Mouse (Mus musculus) lung, postnatal 36 days (tissue): ENCODE data around the gene Myl6.
"Not testable (repeated sequence)": the region's sequence is repeated elsewhere in the genome, so short reads cannot be mapped to it uniquely, and the experiment has no call there.

ENCODE experiments used
- DNase-seq: peaks from one replicate; pipeline ENCODE4 v3.0.0; 2022; ENCODE audit warnings: mixed read lengths

Myl6 gene

DNA sequence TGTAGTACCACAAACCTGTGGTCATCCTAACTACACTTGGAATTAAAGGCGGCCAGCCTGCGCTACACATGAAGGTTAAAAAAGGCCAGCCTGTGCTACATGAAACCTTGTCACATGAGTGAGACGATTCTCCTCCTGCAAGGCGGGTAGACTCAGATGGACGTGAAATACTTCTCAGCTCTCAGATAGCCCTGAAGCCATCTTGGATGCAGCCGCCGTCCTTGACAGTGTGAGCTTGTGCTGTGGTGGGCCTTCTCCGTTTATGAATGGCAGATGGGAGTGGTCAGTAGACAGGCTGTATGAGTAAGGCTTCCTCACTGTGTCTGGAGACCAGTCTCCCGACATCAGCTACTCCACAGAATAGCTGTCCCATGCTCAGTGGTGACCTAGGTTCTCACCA, 15.3 kb upstream of the Myl6 start:
- no peak for DNase-seq

DNA sequence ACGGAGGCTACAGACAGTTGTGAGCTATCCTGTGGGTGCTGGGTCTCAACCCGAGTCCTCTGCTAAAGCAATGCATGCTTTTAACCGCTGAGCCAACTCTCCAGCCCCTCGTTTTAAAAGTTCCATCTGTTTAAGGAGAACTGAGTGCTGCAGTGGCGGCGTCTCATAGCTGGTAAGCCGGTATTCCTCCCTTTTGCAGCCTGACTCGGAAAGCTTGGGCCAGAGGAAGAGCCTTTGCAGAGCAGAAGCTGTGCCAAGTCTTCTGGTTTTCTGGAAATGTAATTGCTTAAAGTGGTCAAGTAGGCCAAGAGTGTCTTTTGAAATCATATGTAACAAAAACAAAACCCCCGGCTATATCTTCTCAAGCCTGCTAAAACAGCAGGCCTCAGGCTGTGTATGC, 14.3 kb upstream of the Myl6 start:
- no peak for DNase-seq

DNA sequence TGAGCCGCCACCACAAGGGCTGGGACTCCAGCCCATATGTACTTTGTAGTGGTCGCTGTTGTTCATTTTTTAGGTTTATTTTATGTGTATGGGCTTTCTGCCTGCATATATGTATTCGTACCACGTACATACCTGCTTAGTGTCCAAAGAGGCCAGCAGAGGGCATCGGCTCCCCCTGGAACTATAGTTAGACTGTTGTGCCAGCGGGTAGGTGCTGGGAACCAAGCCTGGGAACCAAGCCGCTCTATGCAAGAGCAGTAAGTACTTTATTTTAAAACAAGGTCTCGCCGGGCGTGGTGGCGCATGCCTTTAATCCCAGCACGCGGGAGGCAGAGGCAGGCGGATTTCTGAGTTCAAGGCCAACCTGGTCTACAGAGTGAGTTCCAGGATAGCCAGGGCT, 12.0 kb upstream of the Myl6 start:
- DNase-seq, result no peak

DNA sequence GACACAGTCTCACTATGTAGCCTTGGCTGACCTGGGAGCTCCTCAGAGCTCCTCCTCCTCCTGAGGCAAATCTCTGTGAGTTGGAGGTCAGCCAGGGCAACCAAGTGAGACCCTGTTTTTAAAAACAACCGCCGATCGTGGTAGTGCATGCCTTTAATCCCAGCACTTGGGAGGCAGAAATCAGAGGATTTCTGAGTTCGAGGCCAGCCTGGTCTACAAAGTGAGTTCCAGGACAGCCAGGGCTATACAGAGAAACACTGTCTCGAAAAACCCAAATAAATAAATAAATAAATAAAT, 11.4 kb upstream of the Myl6 start:
- DNase-seq, result not testable (repeated sequence)

DNA sequence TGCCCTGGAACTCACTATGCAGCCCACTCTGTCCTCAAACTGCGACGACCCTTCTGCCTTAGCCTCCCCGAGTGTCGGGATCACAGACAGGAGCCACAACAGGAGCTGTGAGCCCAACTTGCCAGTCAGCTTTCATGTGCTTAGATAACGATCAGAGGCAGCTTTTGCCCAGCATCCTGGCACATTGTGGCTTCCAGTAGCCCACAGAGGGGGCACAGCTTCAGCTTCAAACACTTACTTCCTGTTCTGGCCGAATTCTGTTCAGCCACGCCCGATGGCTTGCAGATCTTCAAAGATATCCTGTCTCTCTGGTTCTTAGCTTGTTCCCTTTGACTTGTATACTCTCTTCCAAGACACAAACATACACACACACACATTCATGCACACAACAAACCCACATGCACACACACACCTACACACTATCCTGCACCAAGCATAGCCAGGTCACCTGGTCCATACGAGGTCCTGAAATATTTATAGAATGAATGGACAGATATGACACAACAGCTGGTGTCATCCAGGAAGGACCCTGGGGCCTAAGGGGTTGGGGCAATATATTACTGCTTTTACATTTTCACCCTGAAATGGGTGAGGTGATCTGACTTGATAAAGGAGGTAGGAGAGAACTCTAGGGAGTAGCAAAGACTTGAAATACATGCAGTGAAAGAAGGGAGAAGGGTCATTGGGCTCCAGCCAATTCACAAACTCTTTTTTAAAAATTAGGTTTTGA, 10.9 kb upstream of the Myl6 start:
- peak; percentile 71 for DNase-seq

DNA sequence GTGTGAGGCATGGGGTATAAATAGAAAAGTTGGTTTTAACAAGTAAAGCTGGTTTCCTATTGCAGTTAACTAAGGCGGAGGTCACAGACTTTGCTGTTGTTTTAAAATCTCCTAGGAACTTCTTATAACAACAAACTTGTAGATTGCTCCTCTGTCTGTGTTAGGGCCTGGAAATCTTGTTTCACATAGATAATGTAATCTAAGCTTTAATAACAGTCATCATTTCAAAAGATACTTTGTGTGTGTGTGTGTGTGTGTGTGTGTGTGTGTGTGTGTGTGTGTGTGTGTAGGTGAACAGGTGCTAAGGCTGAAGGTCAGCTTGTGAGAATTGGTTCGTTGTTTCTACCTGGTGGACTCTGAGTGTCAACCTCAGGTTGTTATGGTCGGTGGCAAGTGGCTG, 10.1 kb upstream of the Myl6 start:
- DNase-seq, result no peak

DNA sequence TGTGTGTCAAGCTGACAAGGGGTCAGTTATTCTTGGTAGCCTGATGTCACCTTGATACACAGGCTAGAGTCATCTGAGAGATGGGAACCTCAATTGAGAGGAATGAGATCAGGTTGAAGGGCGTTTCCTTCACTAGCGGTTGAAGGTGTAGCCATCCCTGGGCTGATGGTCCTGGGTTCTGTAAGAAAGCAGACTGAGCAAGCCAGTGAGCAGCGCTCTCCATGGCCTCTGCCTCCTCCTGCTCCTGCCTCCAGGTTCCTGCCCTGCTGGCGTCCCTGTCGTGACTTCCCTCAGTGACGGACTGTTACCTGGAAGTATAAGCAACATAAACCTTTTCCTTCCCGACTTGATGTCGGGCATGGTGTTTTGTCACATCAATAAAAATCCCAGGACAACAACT, 9.6 kb upstream of the Myl6 start:
- no peak for DNase-seq

DNA sequence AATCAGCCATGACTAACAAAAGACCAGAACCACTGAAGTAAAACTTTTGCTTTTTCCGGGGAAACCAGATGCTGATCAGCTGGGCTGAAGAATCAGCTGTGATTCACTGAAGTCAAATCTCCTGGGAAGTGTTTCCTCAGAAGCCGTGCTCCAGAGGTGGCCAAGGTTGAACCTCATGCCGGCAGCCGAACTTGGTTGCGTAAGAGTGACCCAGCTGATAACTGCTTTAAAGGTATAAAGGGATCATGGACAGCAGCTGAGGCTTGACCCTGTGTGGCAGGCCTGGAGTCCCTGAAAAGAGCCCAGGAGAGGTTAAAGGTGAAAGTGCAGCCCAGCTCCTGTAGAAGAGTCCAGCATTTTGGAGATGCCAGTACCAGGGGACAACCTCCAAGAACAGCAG, 8.4 kb upstream of the Myl6 start:
- peak; percentile 62 for DNase-seq

DNA sequence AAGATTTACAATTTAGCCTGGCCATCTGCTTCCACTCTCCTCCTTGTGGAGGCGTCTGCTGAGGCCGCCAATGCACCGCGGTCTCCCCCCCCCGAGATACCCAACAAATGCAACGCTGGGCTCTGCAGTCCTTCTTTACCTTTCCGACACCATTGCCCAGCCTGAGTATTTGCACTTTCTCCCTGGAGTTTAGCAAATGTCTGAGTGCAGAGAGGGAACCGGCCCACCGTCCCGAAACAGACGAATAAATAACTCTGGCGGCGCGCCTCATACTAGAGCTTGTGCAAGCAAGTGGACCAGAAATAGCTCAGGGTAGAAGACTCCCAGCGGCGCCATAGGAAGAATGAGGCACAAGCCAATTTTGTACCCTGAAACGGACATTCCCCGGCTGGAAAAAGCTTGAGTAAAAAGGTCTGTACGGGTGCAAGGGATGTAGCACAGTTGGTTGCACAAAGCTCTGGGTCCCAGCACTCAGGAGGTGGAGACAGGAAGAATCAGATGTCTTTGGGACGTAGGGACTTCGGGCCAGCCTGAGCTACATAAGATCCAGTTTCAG, 5.2 kb upstream of the Myl6 start:
- peak; percentile 72 for DNase-seq

DNA sequence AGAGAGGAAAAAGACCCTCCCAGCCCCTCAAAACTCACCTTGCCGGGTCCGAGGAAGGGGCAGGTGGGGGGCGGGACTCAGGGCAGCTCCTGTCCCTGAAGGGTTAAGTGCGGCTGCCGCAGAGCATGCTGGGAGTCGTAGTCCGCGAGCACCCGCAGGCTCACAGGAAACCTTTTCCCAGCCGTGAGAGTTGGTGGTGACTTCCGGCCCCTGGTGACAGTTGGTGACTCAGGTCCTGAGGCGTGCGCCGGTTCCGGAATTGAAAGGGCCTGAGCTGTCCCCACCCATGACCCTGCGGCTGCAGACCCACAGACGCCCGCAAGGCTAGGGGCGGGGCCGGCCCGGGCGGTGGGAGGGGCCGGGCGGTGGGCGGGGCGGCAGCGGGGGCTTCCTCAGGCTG, 4.6 kb upstream of the Myl6 start, which contains the start of gene Myl6b:
Gene Myl6b (minus strand): TSS at position 96 of the 400 bp plus-strand sequence.
- DNase-seq, result peak; percentile 99

DNA sequence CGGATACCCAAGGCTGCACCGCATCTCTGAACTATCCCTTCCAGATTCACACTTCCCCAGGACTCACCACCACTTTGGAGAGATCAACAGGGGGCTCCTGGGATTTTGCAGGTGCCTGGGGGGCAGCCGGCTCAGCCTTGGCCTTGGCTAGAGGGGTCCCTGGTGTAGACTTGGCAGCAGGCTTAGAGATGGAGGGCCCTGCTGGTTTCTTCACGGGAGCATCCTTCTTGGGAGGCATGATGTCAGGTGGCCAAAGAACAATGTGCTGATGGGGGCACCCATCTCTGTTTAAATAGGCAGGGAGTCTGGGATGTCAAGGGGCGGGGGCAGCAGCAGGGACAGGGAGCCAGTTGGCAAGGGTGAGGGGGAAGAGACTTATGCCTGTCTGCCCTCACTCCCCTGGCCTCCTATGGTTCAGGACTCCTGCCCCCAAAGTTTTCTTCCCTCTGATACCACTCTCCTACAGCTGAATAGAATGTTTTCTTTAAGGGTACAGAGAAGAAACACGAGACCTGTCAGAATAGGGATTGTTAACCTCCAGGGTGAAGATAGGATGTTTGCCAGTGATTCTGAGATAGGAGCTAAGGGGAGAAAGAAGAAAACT, 3.3 kb upstream of the Myl6 start:
- DNase-seq, result no peak

DNA sequence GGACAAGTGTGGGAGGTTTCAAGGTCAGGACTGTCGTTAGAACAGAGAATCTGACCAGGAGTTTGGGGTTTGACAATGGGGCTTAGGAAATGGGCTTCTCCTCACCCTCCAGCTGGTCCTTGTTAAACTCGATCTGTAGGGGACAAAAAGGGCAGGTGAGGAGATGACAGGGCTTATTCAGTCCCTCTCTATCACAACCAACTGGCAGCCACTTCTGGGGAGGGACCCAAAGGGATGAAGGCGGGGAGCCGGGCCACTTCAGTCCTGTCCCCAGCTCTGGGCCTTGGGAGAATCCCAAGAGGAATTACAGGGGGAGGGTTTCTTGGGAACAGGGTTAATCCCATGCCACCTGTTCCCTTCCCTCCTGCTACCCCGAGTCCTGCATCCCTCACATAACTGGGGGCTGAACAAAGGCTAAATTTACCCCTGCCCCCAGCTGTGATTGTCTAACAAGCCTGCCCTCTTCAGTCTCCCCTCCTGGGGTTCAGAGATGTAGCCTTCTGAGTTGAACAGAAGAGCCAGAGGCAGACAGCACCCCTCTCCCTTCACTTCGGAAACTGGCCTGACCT, 2.6 kb upstream of the Myl6 start:
- DNase-seq, result no peak

DNA sequence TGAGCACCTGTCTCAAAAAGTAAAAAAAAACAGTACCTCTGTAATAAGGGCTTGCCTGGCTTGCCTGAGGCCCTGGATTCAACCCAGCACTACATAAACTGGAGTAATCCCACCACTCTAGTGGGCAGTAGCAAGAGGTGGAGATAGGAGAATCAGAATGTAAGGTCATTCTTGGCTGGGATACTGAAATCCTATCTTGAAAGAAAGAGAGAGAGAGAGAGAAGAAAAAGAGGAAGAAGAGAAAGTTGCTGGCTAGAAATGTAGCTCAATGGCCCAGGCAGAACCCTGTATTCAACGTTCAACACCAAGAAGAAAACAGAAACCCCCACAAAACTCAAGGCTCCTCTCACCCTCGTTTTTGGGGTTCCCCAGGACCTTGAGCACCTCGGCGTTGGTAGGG, 2.0 kb upstream of the Myl6 start:
- DNase-seq, result no peak

DNA sequence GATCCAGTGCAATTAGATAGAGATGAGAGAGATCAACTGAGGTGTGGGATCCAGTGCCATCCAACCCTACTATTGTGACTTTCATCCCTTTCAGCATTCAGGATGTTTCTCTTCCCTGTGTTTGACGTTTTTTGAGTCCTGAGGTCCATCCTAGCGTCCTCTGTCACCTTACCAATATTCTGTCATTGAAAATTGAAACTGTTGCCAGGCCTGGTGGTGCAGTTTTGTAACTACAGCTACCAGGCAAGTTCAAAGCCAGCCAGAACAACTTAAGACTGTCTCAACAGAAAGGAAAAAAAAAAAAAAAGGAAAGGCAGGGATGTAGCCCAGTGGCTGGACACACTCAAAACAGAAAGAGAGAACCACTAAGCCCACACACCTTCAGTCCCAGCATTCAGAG, 1.3 kb upstream of the Myl6 start:
- no peak for DNase-seq

DNA sequence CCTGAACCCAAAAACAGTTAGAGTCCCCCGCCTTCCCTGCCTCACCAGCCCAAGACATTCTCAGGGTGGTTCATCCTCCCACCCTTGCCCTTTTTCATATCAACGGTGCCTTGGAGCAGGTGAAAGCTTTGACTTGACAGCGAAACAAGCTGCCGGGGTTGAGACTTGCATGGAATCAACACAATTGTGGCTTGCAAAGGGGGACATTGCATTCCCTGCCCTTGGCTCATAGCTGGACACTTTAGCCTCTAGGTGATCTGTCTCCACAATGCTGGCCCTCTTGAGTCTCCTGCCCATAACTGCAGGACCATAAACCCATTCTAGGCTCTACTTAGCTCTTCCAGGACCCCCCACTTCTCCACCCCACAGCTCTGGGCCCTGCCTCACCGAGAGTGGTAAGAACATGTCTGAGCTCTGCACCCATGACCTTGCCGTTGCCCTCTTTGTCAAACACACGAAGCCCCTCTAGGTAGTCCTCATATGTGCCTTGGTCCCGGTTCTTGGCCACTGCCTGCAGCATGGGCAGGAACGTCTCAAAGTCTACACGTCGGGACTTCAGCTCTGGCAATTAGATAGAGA, 811 bp upstream of the Myl6 start:
- no peak for DNase-seq

DNA sequence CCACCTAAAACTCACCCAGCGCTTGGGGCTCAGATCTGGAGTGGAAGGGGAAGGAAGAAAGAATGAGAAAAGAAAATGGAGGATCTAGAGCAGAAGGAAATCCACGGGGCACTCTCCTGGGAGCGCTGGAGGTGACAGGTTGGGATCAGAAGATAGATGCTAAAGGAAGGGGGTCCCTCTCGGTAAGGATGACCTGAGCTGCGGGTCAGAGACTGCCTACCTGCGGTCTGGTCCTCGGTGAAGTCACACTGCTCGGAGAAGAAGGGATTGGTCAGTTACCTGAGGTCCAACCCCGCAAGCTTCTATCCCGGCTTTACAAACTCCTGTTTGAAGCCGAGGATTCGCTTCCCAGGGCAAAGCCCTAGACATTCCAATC, 638 bp downstream of the Myl6 start:
- DNase-seq, result no peak

DNA sequence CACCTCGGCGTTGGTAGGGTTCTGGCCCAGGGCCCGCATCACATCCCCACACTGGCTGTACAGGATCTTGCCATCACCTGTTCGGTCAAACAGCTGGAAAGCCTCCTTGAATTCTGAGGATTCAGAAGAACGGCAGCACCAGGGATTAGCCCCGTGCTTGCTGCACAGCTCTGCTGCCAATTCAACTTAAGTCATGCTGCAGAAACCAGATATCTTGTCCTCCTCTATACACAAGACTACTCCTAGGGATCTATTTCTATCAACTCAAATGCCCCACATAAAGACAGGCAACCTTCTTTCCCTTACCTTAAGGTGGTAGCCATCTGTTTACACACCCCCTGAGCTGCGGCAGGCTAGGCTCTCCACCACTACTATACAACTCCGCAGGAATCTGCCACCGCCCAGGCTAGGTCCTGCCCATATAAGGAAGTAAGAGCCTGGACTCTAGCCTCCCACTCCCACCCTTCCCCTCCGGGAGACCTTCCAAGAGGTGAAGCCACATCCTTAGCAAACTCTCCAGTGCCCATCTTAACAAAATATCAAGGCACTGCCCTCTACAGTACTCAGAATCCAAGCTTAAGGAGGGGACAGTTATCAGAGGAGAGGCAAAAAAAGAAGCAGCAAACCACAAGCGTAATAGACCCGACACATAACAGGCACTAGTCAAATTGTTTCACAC, 1.2 kb downstream of the Myl6 start:
- DNase-seq, result peak; percentile 90

DNA sequence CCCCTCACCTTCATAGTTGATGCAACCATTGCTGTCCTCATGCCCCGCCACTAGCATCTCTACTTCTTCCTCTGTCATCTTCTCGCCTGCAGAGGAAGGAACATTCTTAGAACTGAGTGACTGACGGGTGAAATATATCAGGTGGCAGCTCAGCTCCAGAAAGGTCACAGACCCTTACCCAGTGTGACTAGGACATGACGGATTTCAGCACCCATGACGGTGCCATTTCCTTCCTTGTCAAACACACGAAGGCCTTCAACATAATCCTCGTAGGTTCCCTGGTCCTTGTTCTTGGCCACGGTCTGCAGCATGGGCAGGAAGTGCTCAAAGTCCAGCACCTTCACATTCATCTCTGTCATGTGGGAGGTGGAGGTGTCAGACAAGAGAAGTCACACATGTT, 1.9 kb downstream of the Myl6 start:
- not testable (repeated sequence) for DNase-seq

DNA sequence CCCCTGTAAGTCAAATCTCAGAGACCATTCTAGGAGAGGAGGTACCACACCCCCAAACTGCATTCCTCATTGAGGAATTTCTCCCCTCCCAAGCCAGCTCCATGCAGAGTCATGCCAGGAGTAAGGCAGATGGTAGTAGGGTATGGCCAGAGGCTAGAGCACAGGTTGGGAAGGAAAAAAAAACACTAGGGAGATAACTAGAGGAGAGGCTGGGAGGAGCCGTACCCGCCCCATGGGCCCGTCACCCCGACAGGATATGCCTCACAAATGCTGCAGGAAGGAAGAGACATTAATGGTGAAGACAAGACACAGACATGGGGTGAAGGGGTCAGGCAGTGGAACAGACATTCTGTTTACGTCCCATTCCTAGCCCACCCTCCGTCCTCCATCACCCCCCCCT, 2.5 kb downstream of the Myl6 start:
- peak; percentile 61 for DNase-seq

DNA sequence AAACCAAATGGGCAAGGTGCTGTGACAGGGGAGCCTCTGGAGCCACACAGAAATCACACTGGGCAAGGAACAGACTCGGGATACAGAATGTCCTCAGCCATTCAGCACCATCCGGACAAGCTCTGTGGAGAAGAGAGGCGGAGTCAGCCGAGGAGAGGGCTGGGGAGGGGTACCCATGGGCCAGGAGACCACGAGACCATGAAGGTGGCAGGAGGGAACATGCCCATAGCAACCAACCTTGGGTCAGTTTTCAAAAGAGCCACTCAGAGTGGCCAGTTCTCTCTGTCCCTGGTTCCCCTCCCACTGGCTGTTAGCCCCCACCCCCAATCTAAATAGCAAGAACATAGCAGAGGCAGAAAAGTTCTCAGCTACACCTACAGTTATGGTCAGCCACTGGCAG, 3.0 kb downstream of the Myl6 start:
- DNase-seq, result no peak

DNA sequence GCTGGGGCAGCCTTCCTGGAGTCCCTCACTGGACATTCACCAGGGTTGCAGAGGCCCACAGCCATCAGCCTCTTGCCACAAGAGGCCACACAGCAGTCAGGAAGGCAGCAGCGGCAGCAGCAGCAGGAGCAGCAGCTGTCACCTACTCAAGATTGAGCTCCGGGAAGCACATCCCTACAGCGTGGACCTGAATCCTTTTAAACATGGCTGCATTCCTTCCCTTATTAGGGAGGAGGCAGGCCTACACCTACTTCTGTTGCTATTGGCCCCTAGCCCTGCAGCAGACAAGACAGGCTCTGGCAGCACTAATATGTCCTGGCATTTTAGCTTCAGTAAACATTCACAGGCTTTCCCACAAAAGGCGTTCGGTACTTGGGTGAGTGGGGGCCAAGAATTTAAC, 3.7 kb downstream of the Myl6 start:
- peak; percentile 51 for DNase-seq

DNA sequence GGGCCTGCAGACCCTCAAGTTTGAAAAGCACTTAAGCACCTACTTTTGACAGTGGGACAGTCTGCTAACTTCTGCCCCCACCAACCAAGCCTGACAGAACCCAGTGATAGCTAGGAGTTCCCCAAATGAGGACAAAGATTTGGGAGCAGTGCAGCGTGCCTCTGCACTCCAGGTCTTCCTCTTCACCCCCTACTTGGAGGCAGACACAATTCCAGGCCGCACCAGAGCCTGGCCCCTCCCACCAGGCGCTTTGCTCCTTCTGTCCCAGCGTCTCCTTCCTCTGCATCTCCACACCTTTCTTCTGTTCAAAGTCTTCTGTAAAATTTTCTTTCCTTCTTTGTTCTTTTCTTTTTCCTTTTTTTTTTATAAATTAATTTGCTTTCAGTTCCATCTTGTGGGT, 4.2 kb downstream of the Myl6 start:
- DNase-seq, result no peak

DNA sequence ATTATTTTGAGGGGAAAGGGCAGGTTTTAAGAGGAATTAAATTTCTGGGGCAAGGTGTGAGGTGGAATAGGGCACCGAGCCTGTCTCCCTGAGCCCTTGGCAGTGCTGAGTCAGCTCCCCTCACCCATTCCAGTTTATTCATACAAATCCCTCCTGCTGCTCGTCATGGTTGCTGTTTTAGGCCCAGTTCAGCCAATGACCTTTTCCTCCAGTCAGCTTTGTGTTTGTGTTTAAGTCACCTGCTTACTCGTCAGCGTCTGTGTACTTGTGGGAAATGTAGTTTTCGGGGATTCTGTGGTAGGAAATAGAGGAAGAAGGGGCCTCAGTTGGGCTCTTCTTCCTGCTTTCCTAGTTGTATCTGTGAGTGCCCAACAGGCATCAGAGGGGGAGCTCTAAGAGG, 4.6 kb downstream of the Myl6 start:
- peak; percentile 30 for DNase-seq

DNA sequence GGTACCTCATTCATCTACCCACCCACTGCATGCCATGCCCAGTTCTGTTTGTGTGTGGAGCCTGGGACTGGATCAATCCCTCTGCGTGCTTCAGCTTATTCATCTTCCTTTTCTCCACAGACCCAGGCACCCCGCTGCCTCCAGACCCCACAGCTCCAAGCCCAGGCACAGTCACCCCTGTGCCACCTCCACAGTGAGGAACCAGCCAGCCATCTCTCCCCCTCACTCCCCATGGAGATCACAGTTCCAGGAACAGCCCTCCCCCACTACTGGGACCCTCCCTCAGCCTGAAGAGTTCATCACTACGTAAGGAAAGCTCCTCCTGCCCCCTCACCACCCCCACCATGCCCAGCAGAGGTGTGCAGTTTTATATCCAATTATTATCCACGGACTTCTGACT, 5.2 kb downstream of the Myl6 start:
- DNase-seq, result no peak
